Mouse (Mus musculus): ENCODE measurements around the gene Hist2h3c1. TPM values are rescaled to one million over a fixed set of nuclear protein-coding genes. Genes with fewer than 3 reads are reported as not detected.
"Not testable (repeated sequence)": the region's sequence is repeated elsewhere in the genome, so short reads cannot be mapped to it uniquely, and the experiment has no call there.

Hist2h3c1 gene
- polyA plus RNA-seq, 1 experiment = not detected

DNA sequence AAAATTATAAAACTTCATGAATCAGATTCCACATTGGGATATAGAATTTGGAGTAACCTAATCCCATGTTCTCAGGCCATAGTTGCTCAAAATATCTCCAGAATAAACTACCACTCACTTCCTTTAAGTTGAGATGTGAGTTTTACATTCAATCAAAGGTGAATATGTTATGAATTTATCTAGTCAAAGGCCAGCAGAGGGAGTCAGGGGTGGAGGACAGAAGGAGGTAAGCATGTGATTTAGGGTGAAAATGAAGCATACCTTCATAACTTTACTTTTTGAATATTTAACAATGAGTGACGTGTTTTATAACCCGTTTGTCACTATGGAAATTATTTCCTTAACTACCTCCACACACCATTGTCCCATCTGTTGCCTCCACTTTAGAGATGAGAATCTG lies 11.6 kb upstream of the Hist2h3c1 start:
- TF ChIP-seq POLR2A (IDR thresholded peaks at IDR 0.05; ENCODE audit: extremely low read depth, insufficient read depth, low read length) (no peak), CTCF (IDR thresholded peaks at IDR 0.05; ENCODE audit: extremely low read depth, insufficient read depth, low read length) (no peak)
- H3K4me1 ChIP-seq (ENCODE audit: control insufficient read depth, insufficient read depth, low read length) = peaks cover 2% of the 10 kb centered on the region; the same call in 1 of the 2 replicates
- no peak overlapping the region for H3K27ac ChIP-seq (ENCODE audit: insufficient read depth, low read length)
- H3K4me3 ChIP-seq (ENCODE audit: insufficient read depth, low read length) = no peak overlapping the region

DNA sequence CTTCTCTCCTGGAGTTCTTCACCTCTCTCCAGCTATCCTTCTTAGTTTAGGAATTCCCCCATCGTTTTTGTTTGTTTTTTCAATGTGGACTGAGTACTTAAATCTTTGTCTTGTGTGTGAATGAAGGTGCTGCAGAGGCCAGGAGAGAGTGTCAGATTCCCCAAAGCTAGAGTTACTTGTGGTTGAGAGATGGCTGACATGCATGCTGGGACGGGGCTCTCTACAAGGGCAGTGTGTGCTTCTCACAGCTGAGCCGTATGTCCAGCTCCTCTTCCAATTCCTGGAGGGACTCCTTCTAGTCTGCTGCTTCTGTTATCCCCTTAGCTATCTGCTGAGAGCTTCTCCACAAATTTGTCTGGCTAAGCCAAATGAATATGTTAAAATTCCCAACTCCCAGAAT lies 10.6 kb upstream of the Hist2h3c1 start:
- H3K4me3 ChIP-seq (ENCODE audit: insufficient read depth, low read length) = no peak overlapping the region
- TF ChIP-seq POLR2A (IDR thresholded peaks at IDR 0.05; ENCODE audit: extremely low read depth, insufficient read depth, low read length) (no peak), CTCF (IDR thresholded peaks at IDR 0.05; ENCODE audit: extremely low read depth, insufficient read depth, low read length) (no peak)

DNA sequence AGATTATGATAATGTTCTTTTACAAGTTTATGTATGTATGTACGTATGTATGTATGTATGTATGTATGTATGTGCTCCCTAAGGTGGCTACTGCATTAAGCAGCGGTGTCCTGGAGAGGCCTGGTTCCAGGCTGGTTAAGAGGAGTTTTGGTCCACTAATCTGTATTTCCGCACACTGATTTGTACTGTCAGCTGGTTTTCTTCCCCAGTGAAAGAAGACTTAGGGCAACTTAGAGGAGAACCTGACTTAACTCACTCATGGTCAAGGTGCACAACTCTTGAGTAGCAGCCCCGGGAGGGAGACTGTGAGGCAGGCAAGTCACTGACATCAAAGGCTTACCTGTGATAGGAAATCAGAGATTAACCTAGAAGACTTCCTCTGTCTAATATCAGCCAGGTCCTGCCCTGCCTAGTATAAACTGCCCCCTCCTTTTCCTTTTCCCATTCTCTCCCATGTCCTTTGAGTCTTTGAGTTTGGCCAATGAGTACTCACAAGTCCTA lies 9.6 kb upstream of the Hist2h3c1 start:
- TF ChIP-seq CTCF (IDR thresholded peaks at IDR 0.05; ENCODE audit: extremely low read depth, insufficient read depth, low read length) (no peak), POLR2A (IDR thresholded peaks at IDR 0.05; ENCODE audit: extremely low read depth, insufficient read depth, low read length) (no peak)
- Histone ChIP-seq H3K4me3 (ENCODE audit: insufficient read depth, low read length) (no peak overlapping the region), H3K4me1 (ENCODE audit: control insufficient read depth, insufficient read depth, low read length) (peaks cover 4% of the 10 kb centered on the region; the same call in 1 of the 2 replicates), H3K27ac (ENCODE audit: insufficient read depth, low read length) (no peak overlapping the region)

More for the DNA sequence above, 10.6 kb upstream of the Hist2h3c1 start:
- Histone ChIP-seq H3K4me1 (ENCODE audit: control insufficient read depth, insufficient read depth, low read length) (peaks cover 3% of the 10 kb centered on the region; the same call in 1 of the 2 replicates), H3K27ac (ENCODE audit: insufficient read depth, low read length) (no peak overlapping the region)

- Histone ChIP-seq H3K4me1 (ENCODE audit: control insufficient read depth, insufficient read depth, low read length) (peaks cover 4% of the 10 kb centered on the region; the same call in 1 of the 2 replicates), H3K4me3 (ENCODE audit: insufficient read depth, low read length) (no peak overlapping the region), H3K27ac (ENCODE audit: insufficient read depth, low read length) (no peak overlapping the region)
- no peak for TF ChIP-seq POLR2A (IDR thresholded peaks at IDR 0.05; ENCODE audit: extremely low read depth, insufficient read depth, low read length)
- no peak for TF ChIP-seq CTCF (IDR thresholded peaks at IDR 0.05; ENCODE audit: extremely low read depth, insufficient read depth, low read length)
Observed at GRCm38 (mm10) chr3:96237335-96237903, 9.1 kb upstream of the Hist2h3c1 start.

DNA sequence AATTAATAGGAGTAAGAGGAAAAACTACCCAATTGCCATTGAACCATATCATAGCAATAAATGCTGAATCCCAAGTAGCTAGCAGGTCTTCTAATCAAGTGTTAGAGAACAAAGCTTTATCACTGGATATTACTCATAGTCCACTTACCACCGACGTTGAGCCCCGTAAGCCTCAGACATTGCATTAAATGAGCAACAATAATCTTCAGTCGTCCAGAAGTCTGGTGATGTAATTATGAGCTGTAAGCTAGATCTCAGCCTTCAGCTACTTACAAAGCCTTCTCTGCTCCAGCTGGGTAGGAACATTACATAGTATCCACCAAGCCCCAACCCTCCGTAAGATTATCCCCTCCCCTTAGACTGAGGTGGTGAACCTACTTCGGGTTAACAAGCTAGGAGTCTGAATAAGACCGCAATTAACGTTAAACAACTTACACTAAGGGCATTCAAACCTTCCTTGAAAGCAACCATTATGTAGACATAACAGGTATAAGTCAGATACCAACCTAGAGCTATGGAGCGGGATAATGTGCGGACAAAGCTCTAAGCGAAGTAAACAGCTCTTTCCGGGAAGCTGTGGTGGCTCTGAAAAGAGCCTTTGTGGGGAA lies 8.5 kb upstream of the Hist2h3c1 start:
- TF ChIP-seq CTCF (IDR thresholded peaks at IDR 0.05; ENCODE audit: extremely low read depth, insufficient read depth, low read length) (no peak), POLR2A (IDR thresholded peaks at IDR 0.05; ENCODE audit: extremely low read depth, insufficient read depth, low read length) (no peak)
- Histone ChIP-seq H3K4me1 (ENCODE audit: control insufficient read depth, insufficient read depth, low read length) (peaks cover 4% of the 10 kb centered on the region; the same call in 1 of the 2 replicates), H3K27ac (ENCODE audit: insufficient read depth, low read length) (no peak overlapping the region), H3K4me3 (ENCODE audit: insufficient read depth, low read length) (no peak overlapping the region)

DNA sequence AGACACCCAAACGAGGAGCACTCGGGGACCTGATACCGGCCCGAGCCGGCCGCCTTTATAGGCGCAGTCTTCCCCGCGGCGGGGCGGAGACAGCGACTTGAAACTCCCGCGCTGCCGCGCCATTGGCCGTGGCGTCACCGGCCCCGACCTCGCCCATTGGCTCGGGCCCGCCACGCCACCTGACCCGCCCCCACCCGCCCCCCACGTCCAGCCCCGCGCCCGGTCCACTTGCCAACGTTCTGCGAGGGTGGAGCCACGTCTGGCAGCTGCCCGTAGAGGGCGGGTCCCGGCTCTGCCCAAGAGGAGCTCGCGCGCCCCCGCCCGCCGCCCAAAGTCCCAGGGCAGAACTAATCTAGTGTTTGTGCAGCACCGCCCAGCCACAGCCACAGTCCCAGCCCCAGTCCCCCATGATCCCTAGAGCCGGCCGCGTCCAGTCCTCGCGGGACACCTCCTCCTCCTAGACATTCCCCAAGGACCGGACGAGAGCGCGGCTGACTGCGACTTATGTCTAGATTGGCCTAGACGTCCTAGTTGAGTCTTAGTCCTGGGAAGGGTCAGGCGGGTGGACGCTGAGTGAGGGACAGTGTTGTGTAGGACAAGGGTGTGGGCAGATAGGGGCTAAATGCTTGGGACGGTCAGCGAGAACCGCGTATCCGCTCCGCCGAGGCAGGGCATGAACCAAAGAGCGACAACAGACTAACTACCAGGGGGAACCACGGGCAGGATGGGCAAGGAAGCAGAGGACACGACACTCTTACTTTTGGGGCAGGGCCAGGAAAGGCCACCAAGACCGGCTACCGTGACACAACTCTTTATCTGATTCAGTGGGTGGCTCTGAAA lies 7.3 kb upstream of the Hist2h3c1 start, which contains the start of gene Hist2h3c2:
Gene Hist2h3c2 (minus strand): TSS at position 174 of the 840 bp plus-strand sequence.
- Histone ChIP-seq H3K27ac (ENCODE audit: insufficient read depth, low read length) (peak within 1 kb of the TSS; percentile 77; the same call in 1 of the 2 replicates), H3K4me3 (ENCODE audit: insufficient read depth, low read length) (peak within 1 kb of the TSS; percentile 69)
- not testable (repeated sequence) for H3K4me1 ChIP-seq (ENCODE audit: control insufficient read depth, insufficient read depth, low read length)

DNA sequence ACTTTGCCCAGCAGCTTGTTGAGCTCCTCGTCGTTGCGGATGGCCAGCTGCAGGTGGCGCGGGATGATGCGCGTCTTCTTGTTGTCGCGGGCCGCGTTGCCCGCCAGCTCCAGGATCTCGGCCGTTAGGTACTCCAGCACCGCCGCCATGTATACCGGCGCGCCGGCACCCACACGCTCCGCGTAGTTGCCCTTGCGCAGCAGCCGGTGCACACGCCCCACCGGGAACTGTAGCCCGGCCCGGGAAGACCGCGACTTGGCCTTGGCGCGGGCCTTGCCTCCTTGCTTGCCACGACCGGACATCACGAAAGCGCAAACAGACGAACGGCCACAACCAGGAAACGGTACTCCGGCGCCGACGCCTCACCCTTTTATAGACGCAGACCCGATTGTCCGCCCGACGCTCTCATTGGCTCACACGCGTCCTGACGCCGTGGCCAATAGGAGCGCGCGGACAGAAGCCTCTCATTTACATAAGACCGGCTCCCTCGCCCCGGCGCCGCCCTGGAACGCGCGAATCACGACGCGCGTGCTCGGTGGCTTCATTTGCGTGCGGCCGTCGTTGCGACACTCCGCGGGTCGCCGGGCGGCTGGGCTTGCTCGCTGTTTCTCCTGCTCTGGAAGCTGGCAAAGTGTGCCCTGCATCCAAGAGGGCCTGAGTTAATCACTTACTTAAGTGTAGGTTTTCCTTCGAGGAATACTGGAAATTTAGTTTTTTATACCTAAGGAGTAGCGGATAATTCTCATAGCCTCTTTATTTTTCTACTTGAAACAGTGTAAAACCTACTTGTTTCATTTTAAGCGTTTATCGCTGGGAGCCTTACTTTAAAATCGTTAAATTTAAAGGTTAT lies 6.3 kb upstream of the Hist2h3c1 start, which contains the start of gene Hist2h2aa2:
Gene Hist2h2aa2 (minus strand): TSS at position 328 of the 850 bp plus-strand sequence.
- TF ChIP-seq POLR2A (IDR thresholded peaks at IDR 0.05; ENCODE audit: extremely low read depth, insufficient read depth, low read length) = peak; percentile 51; the same call in 1 of the 2 replicates
- not testable (repeated sequence) for H3K4me1 ChIP-seq (ENCODE audit: control insufficient read depth, insufficient read depth, low read length)
- Histone ChIP-seq H3K4me3 (ENCODE audit: insufficient read depth, low read length) (peak within 1 kb of the TSS; percentile 69), H3K27ac (ENCODE audit: insufficient read depth, low read length) (peak within 1 kb of the TSS; percentile 80)

DNA sequence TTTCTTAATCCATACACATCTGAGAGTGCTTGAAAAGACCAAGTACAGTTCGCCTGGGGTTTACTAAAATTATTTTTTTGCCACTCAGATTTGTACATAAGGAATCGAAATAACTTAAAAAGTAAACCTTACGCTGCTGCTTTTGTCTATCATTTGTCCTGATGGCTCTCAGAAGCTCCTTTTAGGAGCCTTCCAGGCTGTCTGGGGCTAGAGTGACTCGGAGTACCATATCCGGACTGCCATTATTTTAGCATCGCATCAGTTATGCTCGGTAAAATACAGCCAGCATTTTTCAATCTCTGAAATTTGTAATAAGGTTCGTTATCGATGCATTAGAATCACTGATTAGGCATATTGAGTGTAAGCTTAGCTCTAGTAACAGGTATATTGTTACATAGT lies 5.7 kb upstream of the Hist2h3c1 start:
- peaks cover 6% of the 10 kb centered on the region; the same call in 1 of the 2 replicates for H3K4me1 ChIP-seq (ENCODE audit: control insufficient read depth, insufficient read depth, low read length)
- no peak for TF ChIP-seq POLR2A (IDR thresholded peaks at IDR 0.05; ENCODE audit: extremely low read depth, insufficient read depth, low read length)
- TF ChIP-seq CTCF (IDR thresholded peaks at IDR 0.05; ENCODE audit: extremely low read depth, insufficient read depth, low read length) = no peak
- H3K4me3 ChIP-seq (ENCODE audit: insufficient read depth, low read length) = peak overlapping the region; percentile 18; the same call in 1 of the 2 replicates
- H3K27ac ChIP-seq (ENCODE audit: insufficient read depth, low read length) = peak overlapping the region; percentile 80
